Mouse (Mus musculus): ENCODE measurements around the gene Spns3.

DNA sequence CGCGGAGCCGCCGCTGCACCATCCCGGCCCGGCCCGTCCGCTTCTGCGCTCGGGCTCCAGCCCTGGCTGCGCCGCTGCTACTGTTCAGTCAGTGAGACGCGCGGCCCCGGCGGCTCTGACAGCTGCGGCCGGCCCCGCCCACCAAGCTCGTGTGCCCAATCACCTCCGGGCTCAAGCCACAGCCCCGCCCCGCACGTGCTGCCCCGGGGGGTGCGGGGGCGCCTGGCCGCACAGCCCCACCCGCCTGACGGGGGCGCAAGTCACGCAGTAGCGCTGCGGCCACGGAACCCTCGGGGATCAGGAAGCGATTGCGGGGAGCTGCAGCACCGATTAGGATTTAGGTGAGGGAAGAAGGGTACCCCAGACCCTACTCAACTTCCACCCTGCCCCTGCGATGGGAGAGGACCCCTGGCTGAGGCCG is 60.4 kb downstream of the Spns3 start, which contains the start of gene Spns2:
- TF ChIP-seq CTCF (IDR thresholded peaks at IDR 0.05; ENCODE audit: low read depth) = peak; percentile 68
- TF ChIP-seq EP300 (optimal IDR thresholded peaks at IDR 0.05) = no peak
